Mouse (Mus musculus) cerebellum, adult 9-11 months (tissue): Measurements from ENCODE around the gene Klk12.
A peak's percentile ranks its signal among the peaks of the same experiment; 100 is the strongest.

Source experiments
- DNase-seq: peaks from one replicate; pipeline ENCODE4 v3.0.0; 2022

The Klk12 gene

GRCm38 (mm10) chr7:43768597-43768996 lies at the start of gene Klk12:
Gene Klk12, plus strand, starts transcription at chr7:43768897.
- DNase-seq = no peak

GRCm38 (mm10) chr7:43747788-43748187 lies 20.9 kb upstream of the Klk12 start:
- DNase-seq = no peak

DNA sequence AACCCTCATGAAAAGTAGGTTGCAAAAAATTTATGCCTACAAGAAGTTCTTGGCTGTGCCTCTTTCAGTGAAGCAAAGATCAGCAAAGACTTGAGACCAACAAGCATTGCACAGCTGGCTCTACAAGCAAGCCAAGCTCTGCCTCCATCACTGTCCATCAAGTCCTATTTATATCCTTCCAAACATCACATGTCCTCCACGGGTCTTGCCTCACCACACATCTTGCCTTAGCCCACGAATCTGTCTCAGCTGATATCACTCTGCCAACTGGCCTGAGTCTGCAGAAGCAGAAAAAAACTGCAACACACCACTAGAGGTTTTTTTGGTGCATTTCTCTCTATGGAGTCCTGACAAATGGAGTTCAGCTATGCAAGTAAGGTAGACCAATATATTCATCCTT lies 15.9 kb upstream of the Klk12 start:
- DNase-seq = no peak

- DNase-seq = no peak
These were observed 2.2 kb upstream of the Klk12 start for GRCm38 (mm10) chr7:43766484-43766883.

- no peak for DNase-seq
These were observed 939 bp downstream of the Klk12 start for GRCm38 (mm10) chr7:43769636-43770035.

DNA sequence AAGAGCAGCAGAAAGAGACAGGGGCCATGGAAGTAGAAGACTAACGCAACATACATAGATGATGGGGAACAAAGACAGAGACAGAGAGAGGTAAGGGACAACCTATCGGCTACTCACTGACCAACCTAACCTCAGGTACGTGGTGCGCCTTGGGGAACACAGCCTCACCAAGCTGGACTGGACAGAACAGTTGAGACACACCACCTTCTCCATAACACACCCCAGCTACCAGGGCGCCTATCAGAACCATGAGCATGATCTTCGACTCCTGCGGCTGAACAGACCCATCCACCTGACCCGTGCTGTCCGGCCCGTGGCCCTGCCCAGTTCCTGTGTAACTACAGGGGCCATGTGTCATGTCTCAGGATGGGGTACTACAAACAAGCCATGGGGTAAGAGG lies 2.0 kb downstream of the Klk12 start:
- DNase-seq = no peak

DNA sequence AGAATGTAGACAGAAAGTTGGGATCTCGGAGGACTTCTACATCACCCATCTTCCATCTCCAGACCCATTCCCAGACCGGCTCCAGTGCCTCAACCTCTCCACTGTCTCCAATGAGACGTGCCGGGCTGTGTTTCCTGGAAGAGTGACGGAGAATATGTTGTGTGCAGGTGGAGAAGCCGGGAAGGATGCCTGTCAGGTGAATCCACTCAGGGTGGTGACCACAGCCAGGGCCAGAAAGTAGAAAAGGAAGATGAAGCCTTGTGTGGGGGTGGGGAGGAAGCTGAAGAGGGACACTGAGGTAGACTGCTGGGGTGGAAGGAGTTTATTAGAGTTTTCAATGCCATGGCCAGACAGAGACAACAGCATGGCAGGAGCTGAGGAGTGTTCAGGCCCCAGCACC lies 3.2 kb downstream of the Klk12 start:
- no peak for DNase-seq

GRCm38 (mm10) chr7:43772901-43773300 lies 4.2 kb downstream of the Klk12 start:
- DNase-seq = no peak

DNA sequence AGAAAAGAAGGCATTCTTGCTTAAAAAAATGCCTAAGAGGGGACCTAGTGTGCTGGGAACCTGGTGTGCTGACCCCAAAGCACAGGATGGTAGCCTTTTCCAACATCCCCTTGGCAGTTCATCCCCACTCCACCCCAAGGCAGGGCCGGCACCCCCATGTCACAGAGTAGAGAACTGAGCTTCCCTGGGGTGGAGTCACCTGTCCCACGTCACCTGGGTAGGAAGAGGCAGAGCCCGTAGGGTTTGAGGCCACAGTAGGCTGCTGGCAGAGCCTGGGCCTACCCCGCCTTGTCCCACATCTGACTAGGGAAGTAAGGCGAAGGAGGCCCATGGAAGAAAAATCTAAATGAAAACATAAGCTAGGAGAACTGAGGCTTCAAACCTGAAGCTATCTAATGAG lies 5.7 kb downstream of the Klk12 start, which contains the start of gene Klk11:
Gene Klk11 (plus strand): TSS at position 241 of the 400 bp plus-strand sequence.
- no peak for DNase-seq

- no peak for DNase-seq
These were observed 6.1 kb downstream of the Klk12 start for GRCm38 (mm10) chr7:43774802-43775201.

GRCm38 (mm10) chr7:43775311-43776057 lies 6.8 kb downstream of the Klk12 start:
- no peak for DNase-seq

- DNase-seq = no peak
These were observed 7.8 kb downstream of the Klk12 start for GRCm38 (mm10) chr7:43776506-43776905.

GRCm38 (mm10) chr7:43777423-43777822 lies 8.7 kb downstream of the Klk12 start:
- no peak for DNase-seq

DNA sequence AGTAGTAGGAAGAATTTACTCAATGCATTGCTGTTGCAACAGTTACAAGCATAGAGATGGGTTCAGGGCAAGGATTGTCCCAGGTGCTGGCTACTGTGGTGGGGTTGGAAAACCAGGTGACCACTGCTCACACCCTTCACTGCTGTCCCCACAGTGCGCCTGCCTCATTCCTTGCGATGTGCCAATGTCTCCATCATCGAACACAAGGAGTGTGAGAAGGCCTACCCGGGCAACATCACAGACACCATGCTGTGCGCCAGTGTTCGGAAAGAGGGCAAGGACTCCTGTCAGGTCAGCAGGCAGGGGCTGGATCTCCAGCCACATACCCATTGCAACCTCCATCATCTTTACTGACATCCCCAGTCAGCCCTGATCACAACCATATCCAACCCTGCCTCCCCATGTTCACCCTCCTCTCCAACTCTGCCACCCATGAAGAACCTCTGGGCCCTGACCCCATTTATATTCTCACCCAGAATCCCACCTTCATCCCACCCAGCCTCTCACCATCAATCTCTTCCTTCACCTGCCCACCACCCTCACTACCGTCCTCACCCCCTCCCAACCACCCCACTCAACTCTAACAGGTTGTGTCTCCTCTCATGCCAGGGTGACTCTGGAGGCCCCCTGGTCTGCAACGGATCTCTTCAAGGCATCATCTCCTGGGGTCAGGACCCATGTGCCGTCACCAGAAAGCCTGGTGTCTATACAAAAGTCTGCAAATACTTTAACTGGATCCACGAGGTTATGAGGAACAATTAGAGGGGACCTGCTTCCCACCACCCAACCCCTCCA lies 9.7 kb downstream of the Klk12 start:
- no peak for DNase-seq

DNA sequence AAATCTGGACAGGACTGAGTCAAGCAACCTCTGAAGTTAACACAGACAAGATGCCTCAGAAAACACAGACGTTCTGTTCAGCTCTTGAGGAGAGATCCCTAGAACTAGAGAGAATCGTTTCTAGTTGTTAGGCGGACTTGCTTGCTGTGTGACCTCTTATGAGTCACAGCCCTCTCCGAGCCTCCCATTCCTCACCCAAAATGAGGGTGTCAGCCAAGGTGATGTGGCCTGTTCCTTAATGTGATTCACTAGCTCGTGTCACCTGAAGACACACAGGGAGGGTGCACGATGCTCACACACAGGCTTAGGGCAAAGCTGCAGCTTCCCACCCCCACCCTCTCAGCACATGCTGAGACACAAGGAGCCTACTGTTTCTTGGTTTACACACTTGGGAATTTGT lies 11.5 kb downstream of the Klk12 start:
- DNase-seq = no peak

GRCm38 (mm10) chr7:43780746-43781145 lies 12.0 kb downstream of the Klk12 start, which contains the start of gene Klk10:
Gene Klk10, plus strand, starts transcription at chr7:43781035.
- DNase-seq = no peak

DNA sequence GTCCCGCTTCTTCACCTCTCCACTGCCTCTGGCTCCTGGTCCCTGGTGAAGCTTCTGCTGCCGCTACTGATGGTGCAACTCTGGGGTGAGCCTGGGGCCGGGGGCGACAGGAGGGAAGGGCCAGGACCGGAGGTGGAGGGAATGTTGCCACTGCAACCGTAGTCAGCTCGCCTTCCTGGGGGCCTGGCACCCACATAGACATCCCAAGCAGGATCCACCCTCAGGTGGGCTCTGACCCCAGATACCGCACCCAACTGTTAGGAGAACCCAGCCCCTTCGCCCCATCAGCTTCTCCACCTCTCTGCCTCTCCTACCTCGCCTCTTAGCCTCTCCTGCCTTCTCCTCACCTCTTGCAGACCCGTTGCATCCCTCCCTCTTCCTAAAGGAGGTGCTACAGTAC lies 12.8 kb downstream of the Klk12 start:
- DNase-seq = no peak

DNA sequence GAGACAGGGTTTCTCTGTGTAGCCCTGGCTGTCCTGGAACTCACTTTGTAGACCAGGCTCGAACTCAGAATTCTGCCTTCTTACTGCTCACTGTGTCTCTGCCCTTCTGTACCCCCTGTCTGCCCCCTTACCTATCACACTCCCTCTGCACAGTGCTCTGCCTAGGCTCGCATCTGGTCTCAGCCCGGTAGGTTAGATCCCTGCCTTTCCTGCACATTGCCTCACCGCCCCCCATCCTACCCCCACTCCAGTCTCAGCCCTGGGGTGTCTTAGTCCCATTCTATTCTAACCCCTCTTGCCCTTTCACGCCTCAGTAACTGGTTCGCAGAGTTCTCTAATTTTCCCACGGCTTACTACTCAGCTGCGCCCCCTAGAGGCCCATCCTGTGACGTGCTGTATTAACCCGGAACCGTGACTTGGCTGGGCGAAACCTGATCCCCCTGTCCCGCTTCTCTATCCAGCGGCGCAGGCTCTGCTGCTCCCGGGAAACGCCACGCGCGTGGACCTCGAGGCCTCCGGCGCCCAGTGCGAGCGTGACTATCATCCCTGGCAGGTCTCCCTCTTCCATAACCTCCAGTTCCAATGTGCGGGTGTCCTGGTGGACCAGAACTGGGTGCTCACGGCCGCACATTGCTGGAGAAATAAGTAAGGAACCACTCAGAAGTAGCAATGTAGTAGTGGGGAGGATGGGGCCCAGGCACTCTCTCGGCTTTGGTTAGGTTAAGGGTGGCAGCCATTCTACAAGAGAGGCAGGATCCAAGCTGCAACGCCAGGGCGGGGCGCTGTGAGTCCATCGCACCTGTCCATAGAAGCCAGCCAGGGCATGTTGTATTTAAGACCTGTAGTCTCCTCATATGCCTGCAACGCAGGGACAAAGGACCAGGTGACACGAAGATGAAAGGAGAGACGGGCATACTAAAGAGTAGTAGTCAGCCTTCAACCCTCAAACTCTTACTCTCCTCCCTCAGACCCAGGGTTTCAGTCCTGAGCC lies 13.9 kb downstream of the Klk12 start:
- DNase-seq = peak; percentile 16

GRCm38 (mm10) chr7:43785286-43785685 lies 16.6 kb downstream of the Klk12 start:
- no peak for DNase-seq

DNA sequence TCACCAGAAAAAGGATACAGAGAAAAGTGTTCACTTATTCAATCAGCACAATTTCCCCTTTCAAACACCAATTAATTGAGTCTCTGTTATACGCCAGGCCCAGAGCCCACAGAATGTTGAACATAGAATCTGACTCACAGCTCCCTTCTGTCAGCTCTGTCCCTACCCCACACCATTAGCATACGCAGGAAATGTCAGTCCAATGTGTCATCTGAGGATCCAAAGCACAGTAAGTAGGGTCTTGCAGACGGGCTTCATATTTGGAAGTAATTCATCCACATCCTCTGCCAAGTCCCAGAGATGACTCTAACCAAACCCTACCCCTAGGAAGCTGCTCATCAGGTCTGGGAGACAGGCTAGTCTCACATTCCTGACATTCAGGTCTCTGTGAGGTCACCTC lies 19.4 kb downstream of the Klk12 start:
- no peak for DNase-seq

- no peak for DNase-seq
These were observed 20.6 kb downstream of the Klk12 start for GRCm38 (mm10) chr7:43789295-43789694.

- no peak for DNase-seq
These were observed 22.9 kb downstream of the Klk12 start, which contains the start of gene Klk9 for GRCm38 (mm10) chr7:43791591-43791990. Gene Klk9, plus strand, starts transcription at chr7:43791891.

DNA sequence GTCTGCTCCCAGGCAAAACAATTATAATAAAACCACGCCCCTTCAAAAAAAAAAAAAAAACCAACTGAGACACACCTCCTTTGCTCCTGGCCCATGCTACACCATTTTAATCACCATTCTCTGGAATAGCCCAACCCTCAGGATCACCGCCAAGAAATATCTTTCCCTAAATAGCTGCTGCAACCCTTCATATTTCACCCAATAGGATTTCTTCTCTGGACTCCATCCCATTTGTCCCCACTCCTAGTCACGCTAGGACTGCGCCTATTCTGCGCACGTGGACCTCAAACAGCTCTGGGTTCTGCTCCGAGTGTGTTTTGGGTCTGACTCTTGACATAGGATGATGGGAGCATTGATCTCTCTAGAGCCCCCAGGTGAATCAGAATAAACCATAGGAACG lies 27.7 kb downstream of the Klk12 start:
- no peak for DNase-seq
